Mouse (Mus musculus): ENCODE data around the gene Hhatl.

Gene Hhatl

DNA sequence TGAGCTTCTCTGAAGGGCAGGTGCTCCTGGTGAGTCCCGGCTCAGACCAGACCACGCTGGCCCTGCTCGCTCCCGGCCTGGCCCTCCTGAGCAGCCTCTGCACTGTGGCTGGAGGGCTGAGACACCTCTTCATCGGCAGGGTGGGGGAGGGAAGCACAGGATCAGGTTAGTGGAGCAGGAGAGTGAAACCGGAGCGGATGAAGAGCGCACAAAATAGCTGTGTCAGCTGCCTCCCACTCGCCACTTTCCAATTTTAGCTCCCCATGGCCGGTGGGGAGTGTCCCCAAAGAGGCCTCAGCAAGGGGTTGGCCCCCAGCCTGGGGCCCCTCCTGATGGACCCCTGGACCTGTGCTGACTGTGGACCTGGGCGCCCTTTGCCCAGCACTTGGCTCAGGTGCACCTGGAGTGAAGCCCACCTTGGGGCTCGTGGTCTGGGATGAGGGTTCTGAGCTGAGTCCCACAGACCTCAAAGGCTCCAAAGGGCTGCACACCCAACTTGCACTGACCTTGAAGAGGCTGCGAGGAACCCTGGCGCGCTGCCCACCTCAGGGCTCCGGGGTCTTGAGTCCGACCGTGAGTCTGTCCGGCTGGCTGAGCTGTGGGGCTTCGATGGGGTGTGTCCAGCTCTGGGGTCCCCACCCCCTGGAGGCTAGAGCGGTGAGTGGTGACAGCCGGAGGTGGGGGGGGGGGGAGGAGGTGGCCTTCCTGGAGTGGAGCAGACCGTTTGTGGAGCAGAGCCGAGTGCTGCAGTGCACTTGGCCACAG lies at the start of gene Hhatl:
Gene Hhatl (minus strand): TSS at position 751 of the 765 bp plus-strand sequence.
- in situ Hi-C loops (cut with MboI; ENCODE audit: low pct_unique_long_range_greater_than_20kb in 1 of 2, low sequenced_read_pairs in 2 of 2, unreplicated experiment in 1 of 2): no loop called here

DNA sequence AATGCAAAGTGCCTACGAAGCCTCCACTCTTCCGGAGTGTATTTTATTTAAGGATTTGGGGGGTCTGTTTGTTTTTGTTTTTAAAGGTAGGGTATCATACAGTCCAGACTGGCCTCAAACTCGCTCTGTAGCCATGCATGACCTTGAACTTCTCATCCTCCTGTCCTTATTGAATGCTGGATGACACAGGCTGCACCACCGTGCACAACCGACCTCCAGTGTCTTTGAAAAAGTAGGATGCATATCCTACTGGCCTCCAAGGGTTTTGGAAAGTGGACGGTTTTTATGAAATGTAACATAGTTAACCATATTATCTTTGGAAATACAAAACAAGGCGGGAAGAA lies 47.3 kb upstream of the Hhatl start:
- in situ Hi-C loops (cut with MboI; ENCODE audit: low pct_unique_long_range_greater_than_20kb in 1 of 2, low sequenced_read_pairs in 2 of 2, unreplicated experiment in 1 of 2): no loop called here

- in situ Hi-C loops (cut with MboI; ENCODE audit: low pct_unique_long_range_greater_than_20kb in 1 of 2, low sequenced_read_pairs in 2 of 2, unreplicated experiment in 1 of 2): no loop called here
Measured at GRCm38 (mm10) chr9:121838829-121839621, 46.7 kb upstream of the Hhatl start, which contains the start of gene Ccdc13. TSS of gene Ccdc13 (minus strand) at chr9:121839461.

DNA sequence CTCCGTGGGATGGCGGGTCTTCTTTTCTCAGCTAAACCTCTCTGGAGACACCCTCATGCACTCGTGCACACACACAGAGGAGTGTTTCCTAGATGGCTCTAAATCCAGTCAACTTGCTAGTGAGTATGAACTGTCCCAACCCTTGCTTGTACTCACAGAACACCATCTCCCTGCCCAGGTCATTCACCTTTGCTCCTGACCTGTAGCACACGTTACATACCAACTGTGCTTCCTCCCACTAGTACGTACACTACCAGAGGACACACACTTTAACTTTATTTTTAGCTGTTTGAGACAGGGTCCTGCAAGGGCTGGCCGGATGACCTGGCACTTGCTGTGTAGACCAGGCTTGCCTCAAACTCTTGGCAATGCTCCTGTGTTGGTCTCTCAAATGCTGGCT lies 45.7 kb upstream of the Hhatl start:
- in situ Hi-C loops (cut with MboI; ENCODE audit: low pct_unique_long_range_greater_than_20kb in 1 of 2, low sequenced_read_pairs in 2 of 2, unreplicated experiment in 1 of 2): no loop called here

GRCm38 (mm10) chr9:121833825-121834224 lies 41.5 kb upstream of the Hhatl start:
- in situ Hi-C loops (cut with MboI; ENCODE audit: low pct_unique_long_range_greater_than_20kb in 1 of 2, low sequenced_read_pairs in 2 of 2, unreplicated experiment in 1 of 2): no loop called here

- in situ Hi-C loops (cut with MboI; ENCODE audit: low pct_unique_long_range_greater_than_20kb in 1 of 2, low sequenced_read_pairs in 2 of 2, unreplicated experiment in 1 of 2): no loop called here
Measured at GRCm38 (mm10) chr9:121830956-121831293, 38.6 kb upstream of the Hhatl start.

DNA sequence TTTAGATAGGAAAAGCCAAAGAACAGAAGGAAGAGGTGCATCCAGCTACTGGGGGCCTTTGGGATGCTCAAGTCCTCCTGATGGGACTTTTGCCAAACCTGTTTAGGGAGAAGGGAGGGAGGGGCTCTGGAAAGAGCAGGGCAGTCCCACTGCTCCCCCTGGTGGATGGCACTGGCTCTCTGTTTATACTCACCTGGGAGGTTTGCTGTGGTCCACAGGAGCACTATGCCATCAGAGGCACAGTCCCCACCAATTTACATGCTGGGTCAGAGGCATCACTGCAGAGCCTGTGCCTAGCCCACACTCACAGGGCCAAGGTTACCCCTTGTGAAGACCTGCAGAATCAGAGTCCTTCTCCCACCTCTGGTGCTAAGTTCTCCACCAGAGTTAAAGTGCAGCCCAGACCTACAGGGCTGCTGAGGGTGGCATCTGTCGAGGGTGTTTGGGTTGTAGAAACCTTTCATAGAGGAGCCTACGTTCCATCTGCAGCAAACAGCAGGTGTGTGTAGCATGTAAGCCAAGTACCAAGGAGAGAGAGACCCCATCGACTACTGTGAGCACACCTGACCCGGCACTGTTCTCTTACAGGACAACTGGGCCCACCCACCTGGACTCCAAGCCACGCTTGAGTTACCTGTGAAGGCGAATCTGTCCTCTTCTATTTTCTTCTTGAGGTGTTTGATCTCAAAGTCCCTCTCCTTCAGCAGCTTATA lies 38.1 kb upstream of the Hhatl start:
- in situ Hi-C loops (cut with MboI; ENCODE audit: low pct_unique_long_range_greater_than_20kb in 1 of 2, low sequenced_read_pairs in 2 of 2, unreplicated experiment in 1 of 2): no loop called here

GRCm38 (mm10) chr9:121829270-121829992 lies 37.1 kb upstream of the Hhatl start:
- in situ Hi-C loops (cut with MboI; ENCODE audit: low pct_unique_long_range_greater_than_20kb in 1 of 2, low sequenced_read_pairs in 2 of 2, unreplicated experiment in 1 of 2): loop anchor here in 1 of 2 experiments (10.0 kb wide), 1 partner anchor 345 kb away; no protein-coding TSS in a partner anchor

DNA sequence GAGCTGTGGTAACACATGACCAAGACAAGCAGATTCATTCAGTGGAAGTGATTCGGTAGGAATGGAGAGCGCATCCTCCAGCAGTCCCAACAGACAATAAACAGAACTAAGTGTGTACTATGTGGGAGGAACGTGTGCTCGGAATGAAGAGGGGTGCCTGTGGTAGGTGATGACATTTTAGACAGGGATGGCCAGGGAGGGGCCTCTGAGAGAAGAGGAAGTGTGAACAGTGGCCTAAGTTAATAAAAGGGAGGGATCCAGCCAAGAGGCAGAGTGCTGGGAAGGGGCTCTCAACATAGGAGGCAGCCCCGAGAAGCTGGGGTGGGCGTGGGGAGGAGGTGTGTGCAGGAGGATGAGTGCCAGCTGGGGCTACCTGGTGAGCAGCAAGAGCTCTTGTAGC lies 36.0 kb upstream of the Hhatl start:
- in situ Hi-C loops (cut with MboI; ENCODE audit: low pct_unique_long_range_greater_than_20kb in 1 of 2, low sequenced_read_pairs in 2 of 2, unreplicated experiment in 1 of 2): loop anchor here in 1 of 2 experiments (10.0 kb wide), 1 partner anchor 344 kb away; no protein-coding TSS in a partner anchor

DNA sequence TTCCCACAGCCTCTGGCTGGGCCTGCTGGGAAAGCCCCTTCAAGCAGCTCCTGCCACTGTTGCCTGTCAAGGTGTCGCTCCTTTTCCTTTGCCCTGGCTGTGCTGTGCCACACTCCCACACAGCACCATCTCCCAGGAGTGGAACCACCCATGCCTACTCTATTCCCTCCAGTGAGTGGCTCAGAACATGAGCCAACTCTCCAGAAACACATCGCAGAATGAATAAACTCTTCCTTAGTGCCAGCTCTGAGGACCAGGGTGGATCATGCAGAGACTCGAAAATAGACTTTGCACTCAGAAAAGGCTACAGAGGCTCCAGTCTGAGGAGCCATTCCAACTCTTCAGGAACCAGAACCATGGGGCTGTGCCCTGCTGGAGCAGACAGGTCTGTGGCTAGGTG lies 34.0 kb upstream of the Hhatl start:
- in situ Hi-C loops (cut with MboI; ENCODE audit: low pct_unique_long_range_greater_than_20kb in 1 of 2, low sequenced_read_pairs in 2 of 2, unreplicated experiment in 1 of 2): loop anchor here in 1 of 2 experiments (10.0 kb wide), 1 partner anchor 342 kb away; no protein-coding TSS in a partner anchor

GRCm38 (mm10) chr9:121823991-121824390 lies 31.7 kb upstream of the Hhatl start:
- in situ Hi-C loops (cut with MboI; ENCODE audit: low pct_unique_long_range_greater_than_20kb in 1 of 2, low sequenced_read_pairs in 2 of 2, unreplicated experiment in 1 of 2): loop anchor here in 1 of 2 experiments (10.0 kb wide), 1 partner anchor 339 kb away; no protein-coding TSS in a partner anchor

DNA sequence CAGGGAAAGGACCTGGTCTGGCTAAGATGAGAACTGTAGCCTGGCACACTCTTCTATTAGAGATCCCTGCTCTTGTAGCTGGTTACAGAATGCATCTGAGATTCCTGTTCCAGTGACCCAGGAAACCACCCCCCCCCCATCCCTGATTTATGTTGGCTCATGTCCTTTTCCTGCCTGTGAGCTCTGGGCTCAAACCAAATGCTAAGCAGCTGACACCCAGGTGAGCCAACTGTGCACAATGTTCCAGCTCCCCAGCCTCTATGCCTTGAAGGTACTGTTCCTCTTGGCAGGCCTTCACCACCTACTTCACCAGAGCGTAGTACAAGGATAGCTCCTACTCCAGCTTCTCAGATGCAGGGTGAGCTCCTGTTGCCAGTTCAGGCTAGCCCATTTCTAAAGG lies 30.7 kb upstream of the Hhatl start:
- in situ Hi-C loops (cut with MboI; ENCODE audit: low pct_unique_long_range_greater_than_20kb in 1 of 2, low sequenced_read_pairs in 2 of 2, unreplicated experiment in 1 of 2): loop anchor here in 1 of 2 experiments (10.0 kb wide), 1 partner anchor 338 kb away; no protein-coding TSS in a partner anchor

- in situ Hi-C loops (cut with MboI; ENCODE audit: low pct_unique_long_range_greater_than_20kb in 1 of 2, low sequenced_read_pairs in 2 of 2, unreplicated experiment in 1 of 2): loop anchor here in 1 of 2 experiments (10.0 kb wide), 1 partner anchor 338 kb away; no protein-coding TSS in a partner anchor
Measured at GRCm38 (mm10) chr9:121822585-121822991, 30.3 kb upstream of the Hhatl start.

DNA sequence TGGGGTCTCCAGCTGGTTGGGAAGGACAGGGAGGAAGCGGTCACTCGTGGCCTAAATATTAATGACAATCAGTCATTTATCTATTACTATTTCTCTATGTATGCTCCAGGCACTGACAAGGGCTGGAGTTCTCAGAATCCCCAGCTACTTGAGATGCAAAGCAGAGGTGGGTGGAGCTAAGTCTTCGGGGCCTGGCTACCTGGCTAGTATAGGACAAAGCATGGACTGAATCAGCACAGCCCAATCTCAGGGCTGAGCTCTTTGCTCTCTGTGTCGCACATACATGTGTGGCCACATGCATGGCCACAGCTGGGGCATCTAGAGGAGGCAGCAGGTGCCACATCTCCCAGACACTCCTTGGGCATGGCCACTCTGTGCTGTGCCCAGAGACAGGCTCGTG lies 28.5 kb upstream of the Hhatl start:
- in situ Hi-C loops (cut with MboI; ENCODE audit: low pct_unique_long_range_greater_than_20kb in 1 of 2, low sequenced_read_pairs in 2 of 2, unreplicated experiment in 1 of 2): loop anchor here in 1 of 2 experiments (10.0 kb wide), 1 partner anchor 336 kb away; no protein-coding TSS in a partner anchor

DNA sequence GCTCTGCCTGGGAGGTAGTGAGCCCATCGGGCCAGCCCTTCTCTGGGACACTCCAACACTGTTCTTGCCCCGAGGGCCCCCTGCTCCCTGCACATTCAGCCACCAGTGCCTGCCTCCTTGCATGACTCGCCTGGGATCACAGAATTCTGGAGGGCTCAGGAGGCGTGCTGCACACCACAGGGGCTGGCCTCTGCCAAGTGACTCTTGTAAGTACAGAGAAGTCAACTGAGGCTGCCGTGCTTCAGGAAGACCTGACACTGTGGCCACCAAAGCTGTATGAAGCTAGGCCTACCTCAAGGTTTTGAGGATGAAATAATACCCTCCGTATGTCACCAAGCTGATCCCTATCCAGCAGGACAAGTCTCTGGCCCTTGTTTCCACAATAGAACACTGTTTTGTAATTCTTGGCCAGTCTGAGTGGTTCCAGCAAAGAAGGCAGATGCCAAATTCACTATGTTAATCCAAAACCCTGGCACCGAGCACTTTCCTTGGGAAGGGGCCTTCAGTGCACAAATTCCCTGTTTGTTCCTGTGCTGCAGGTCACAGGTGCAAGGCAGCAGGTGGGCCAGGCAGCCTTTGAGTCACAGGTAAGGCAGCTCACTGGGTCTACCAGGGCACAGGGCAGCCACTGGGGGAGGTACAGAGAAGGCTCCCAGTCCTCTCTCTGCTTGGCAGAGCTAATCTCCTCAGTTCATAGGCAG lies 27.6 kb upstream of the Hhatl start:
- in situ Hi-C loops (cut with MboI; ENCODE audit: low pct_unique_long_range_greater_than_20kb in 1 of 2, low sequenced_read_pairs in 2 of 2, unreplicated experiment in 1 of 2): loop anchor here in 1 of 2 experiments (10.0 kb wide), 1 partner anchor 335 kb away; no protein-coding TSS in a partner anchor

DNA sequence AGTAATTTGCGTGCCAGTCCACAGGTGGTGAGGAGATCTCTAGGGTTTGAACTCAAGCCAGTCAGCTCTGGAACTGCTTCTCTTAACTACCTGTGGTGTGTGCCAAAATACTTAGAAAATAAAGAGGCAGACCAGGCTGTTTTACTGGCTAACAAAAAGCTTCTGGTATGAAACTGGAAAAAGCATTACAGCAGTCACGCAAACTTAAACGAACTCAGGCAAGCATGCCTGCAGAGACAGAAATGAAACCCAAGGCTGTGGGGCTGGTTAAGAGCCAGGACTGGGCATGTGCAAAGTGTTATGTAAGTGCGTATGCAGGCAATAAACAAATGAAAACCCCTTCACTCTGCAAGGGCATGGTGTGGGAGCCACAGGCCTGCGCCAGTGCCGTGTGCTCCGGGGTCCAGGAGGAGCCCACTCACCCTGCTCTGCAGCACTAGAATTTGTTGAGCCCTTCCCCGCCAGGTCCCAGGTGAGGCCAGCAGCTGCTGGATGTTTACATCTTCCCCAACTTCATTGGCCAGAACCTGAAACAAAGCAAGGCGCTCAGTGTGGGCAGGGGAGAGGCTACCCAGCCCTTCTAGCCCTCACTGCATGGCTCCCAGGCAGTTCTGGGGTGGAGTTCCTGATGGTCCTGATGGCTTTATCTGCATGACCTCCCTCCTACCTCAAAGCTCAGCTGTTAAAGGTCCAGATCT lies 26.9 kb upstream of the Hhatl start:
- in situ Hi-C loops (cut with MboI; ENCODE audit: low pct_unique_long_range_greater_than_20kb in 1 of 2, low sequenced_read_pairs in 2 of 2, unreplicated experiment in 1 of 2): no loop called here

- in situ Hi-C loops (cut with MboI; ENCODE audit: low pct_unique_long_range_greater_than_20kb in 1 of 2, low sequenced_read_pairs in 2 of 2, unreplicated experiment in 1 of 2): no loop called here
Measured at GRCm38 (mm10) chr9:121815183-121815582, 22.9 kb upstream of the Hhatl start.
